Mouse (Mus musculus) C2C12 (cell line): ENCODE data around the gene Srrm3. TPM values are rescaled to one million over a fixed set of nuclear protein-coding genes. Genes with fewer than 3 reads are reported as not detected.

Source experiments
- H3K27me3 ChIP-seq: one replicate; pipeline ENCODE4 v1.6.1; 2011; ENCODE audit not compliant: control insufficient read depth, insufficient read depth, insufficient read length
- H3K36me3 ChIP-seq: one replicate; pipeline ENCODE4 v1.6.1; 2011; ENCODE audit not compliant: control insufficient read depth, insufficient read depth
- H3K4me3 ChIP-seq: one replicate; pipeline ENCODE4 v1.5.1; 2011; ENCODE audit warnings: mild to moderate bottlenecking, control low read depth; ENCODE audit not compliant: poor library complexity, insufficient read depth, severe bottlenecking
- H3K79me2 ChIP-seq: one replicate; pipeline ENCODE4 v1.6.1; 2011; ENCODE audit not compliant: control insufficient read depth, insufficient read depth
- H3K79me3 ChIP-seq: one replicate; pipeline ENCODE4 v1.6.1; 2011; ENCODE audit warnings: low read depth, control low read depth
- H3ac ChIP-seq: one replicate; pipeline ENCODE3; 2011; ENCODE audit warnings: low read depth; ENCODE audit not compliant: control insufficient read depth, insufficient read length
- CEBPB ChIP-seq: IDR thresholded peaks from one replicate; pipeline ENCODE4 v1.6.1; 2011; ENCODE audit warnings: low read depth, mild to moderate bottlenecking, control low read depth, moderate library complexity
- CTCF ChIP-seq: IDR thresholded peaks from one replicate; pipeline ENCODE4 v1.5.1; 2011; ENCODE audit not compliant: control insufficient read depth, insufficient read depth, insufficient read length
- FOSL1 ChIP-seq: IDR thresholded peaks from one replicate; pipeline ENCODE4 v1.8.0; 2011; ENCODE audit warnings: mild to moderate bottlenecking, low read length; ENCODE audit not compliant: poor library complexity, insufficient read depth, severe bottlenecking
- MAX ChIP-seq: IDR thresholded peaks from one replicate; pipeline ENCODE4 v1.6.1; 2011; ENCODE audit warnings: mild to moderate bottlenecking, control low read depth
- MYOD1 ChIP-seq: IDR thresholded peaks from one replicate; pipeline ENCODE4 v1.6.1; 2011; ENCODE audit warnings: low read depth; ENCODE audit not compliant: control insufficient read depth, insufficient read length
- MYOG ChIP-seq: IDR thresholded peaks from one replicate; pipeline ENCODE4 v1.6.1; 2011; ENCODE audit not compliant: control insufficient read depth, insufficient read length; ENCODE audit errors: extremely low read depth
- USF1 ChIP-seq: IDR thresholded peaks from one replicate; pipeline ENCODE4 v1.6.1; 2011; ENCODE audit warnings: low read depth, mild to moderate bottlenecking, control low read depth, moderate library complexity
- polyA plus RNA-seq: library from polyadenylated mRNA; unstranded; fragments of >200 nt; fragmentation: generic; extraction: Trizol; gene quantifications from one replicate; pipeline ENCODE4 v1.2.1, GENCODE M21; 2012; ENCODE audit warnings: missing spikeins

Gene Srrm3
- polyA plus RNA-seq, 1 experiment = not detected

DNA sequence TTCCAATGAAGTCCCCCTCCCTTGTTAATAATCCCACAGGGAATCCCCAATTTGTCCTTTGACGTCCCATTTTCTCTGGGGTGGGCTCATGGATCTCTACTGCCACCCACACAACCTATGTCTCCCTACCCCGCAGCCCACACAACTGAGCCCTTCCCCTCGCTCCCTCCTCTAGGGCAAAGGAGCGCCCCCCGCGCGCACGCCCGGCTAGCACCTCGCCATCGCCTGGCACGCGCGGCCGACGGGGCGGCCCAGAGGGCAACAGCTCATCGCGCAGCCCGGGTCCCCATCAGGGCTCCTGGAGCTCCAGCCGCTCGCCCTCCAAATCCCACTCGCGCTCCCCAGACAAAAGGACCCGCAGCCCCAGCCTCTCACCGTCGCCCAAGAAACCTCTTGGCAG lies 62.0 kb downstream of the Srrm3 start:
- no peak for TF ChIP-seq CTCF
- TF ChIP-seq MAX = no peak
- TF ChIP-seq FOSL1 = no peak
- no peak for TF ChIP-seq MYOG
- no peak for TF ChIP-seq MYOD1
- TF ChIP-seq USF1 = no peak
- TF ChIP-seq CEBPB = no peak
- H3K79me2 ChIP-seq = no peaks in the 10 kb centered on the region
- H3K36me3 ChIP-seq = no peaks in the 10 kb centered on the region
- H3K27me3 ChIP-seq = peaks cover 19% of the 10 kb centered on the region
- H3K79me3 ChIP-seq = no peaks in the 10 kb centered on the region
- H3K4me3 ChIP-seq = no peak overlapping the region
- H3ac ChIP-seq = no peak overlapping the region

DNA sequence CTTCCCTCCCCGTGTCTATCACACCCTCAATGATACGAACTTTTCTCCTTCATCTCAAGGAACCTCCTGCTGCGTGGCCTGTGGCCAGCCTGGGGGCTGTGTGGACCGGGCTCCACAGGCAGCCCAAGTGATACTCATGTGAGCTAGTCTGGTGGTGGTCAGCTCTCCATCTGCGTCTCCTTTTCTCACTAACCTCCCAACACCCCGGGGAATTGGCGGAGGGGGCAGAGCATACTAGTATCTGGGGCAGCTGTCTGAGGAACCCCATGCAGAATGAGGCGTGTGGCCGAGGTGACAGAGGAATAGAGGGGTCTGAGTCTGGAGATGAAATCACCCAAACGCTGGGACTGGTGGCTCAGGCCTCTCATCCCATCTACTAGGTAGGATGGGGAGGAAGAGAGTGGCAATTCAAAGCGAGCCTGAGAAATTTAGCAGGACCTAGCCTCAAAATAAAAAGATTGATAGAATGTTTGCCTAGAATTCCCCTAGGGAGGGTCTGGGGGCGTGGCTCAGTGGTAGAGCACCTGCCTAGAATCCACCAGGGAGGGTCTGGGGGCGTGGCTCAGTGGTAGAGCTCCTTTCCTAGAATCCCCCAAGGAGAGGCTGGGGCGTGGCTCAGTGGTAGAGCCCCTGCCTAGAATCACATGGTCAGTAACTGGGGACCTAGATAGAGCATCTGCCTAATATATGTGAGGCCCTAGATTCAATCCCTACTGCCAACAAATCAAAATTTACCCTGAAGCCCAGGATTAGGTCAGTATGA lies 63.2 kb downstream of the Srrm3 start:
- no peak for TF ChIP-seq MYOG
- no peak for TF ChIP-seq FOSL1
- TF ChIP-seq MAX = no peak
- no peak for TF ChIP-seq CTCF
- TF ChIP-seq USF1 = no peak
- no peak for TF ChIP-seq CEBPB
- TF ChIP-seq MYOD1 = no peak
- Histone ChIP-seq H3K27me3 (peaks cover 12% of the 10 kb centered on the region), H3K36me3 (no peaks in the 10 kb centered on the region), H3K79me2 (no peaks in the 10 kb centered on the region), H3K4me3 (no peak overlapping the region), H3ac (no peak overlapping the region), H3K79me3 (no peaks in the 10 kb centered on the region)

- Histone ChIP-seq H3ac (no peak overlapping the region), H3K4me3 (no peak overlapping the region), H3K36me3 (no peaks in the 10 kb centered on the region), H3K27me3 (peaks cover 12% of the 10 kb centered on the region), H3K79me2 (no peaks in the 10 kb centered on the region), H3K79me3 (no peaks in the 10 kb centered on the region)
- TF ChIP-seq CTCF (no peak), FOSL1 (no peak), MYOD1 (no peak), USF1 (no peak), MAX (no peak), CEBPB (no peak), MYOG (no peak)
Measured at GRCm38 (mm10) chr5:135870505-135870904, 63.8 kb downstream of the Srrm3 start.

GRCm38 (mm10) chr5:135872996-135873395 lies 66.3 kb downstream of the Srrm3 start:
- Histone ChIP-seq H3K79me3 (no peaks in the 10 kb centered on the region), H3K27me3 (peaks cover 6% of the 10 kb centered on the region), H3K79me2 (no peaks in the 10 kb centered on the region), H3K4me3 (no peak overlapping the region), H3ac (no peak overlapping the region), H3K36me3 (no peaks in the 10 kb centered on the region)
- TF ChIP-seq FOSL1 = no peak
- no peak for TF ChIP-seq CEBPB
- no peak for TF ChIP-seq CTCF
- no peak for TF ChIP-seq MYOD1
- no peak for TF ChIP-seq USF1
- TF ChIP-seq MAX = no peak
- TF ChIP-seq MYOG = no peak

DNA sequence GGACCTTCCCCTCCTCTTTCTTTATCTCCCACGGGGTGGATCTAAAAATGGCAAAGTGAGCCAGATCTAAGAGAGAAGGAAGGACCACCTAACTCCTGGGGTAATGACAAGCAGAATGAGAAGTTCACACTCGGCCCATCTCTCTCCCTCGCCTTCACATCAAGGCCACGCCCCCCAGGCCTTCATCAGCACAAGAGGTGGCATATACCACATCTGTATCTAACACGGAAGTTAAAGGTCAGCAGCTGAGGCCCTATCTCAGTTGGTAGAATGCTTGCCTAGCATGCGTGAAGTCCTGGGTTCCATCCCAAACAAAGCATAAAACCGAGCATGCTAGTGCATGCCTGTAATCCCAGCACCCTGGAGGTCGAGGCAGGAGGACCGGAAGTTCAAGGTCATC lies 67.1 kb downstream of the Srrm3 start:
- Histone ChIP-seq H3ac (no peak overlapping the region), H3K79me3 (no peaks in the 10 kb centered on the region), H3K27me3 (no peaks in the 10 kb centered on the region), H3K36me3 (no peaks in the 10 kb centered on the region), H3K4me3 (no peak overlapping the region), H3K79me2 (no peaks in the 10 kb centered on the region)
- TF ChIP-seq MYOG (no peak), CTCF (no peak), MAX (no peak), USF1 (no peak), CEBPB (no peak), FOSL1 (no peak), MYOD1 (no peak)

DNA sequence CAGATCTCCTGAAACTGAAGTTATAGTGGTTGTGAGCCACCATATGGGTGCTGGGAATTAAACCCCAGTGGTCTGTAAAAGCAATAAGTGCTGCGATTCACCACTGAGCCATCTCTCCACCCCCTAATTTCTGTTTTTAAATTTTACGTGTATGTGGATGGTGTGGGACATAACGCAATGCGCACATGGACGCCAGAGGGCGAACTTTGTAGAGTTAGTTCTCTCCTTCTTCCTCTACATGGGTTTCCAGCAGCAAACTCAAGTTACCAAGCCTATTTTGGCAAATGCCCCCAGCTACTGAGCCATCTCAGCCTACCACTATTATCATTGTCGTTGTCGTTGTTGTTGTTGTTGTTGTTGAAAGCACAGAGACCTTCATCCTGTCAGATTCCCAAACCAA lies 70.5 kb downstream of the Srrm3 start:
- Histone ChIP-seq H3K27me3 (no peaks in the 10 kb centered on the region), H3K79me3 (no peaks in the 10 kb centered on the region), H3K79me2 (no peaks in the 10 kb centered on the region), H3K36me3 (no peaks in the 10 kb centered on the region), H3K4me3 (no peak overlapping the region), H3ac (no peak overlapping the region)
- no peak for TF ChIP-seq MYOG
- TF ChIP-seq CEBPB = peak; percentile 11
- TF ChIP-seq CTCF = peak; percentile 22
